Mouse (Mus musculus) thymus, adult 2 months (tissue): ENCODE data around the gene Phf11c.
"Not testable (repeated sequence)": the region's sequence is repeated elsewhere in the genome, so short reads cannot be mapped to it uniquely, and the experiment has no call there.

Source experiments
- CTCF ChIP-seq: fragments of 200-500 bp; IDR thresholded peaks from 2 replicates; pipeline ENCODE4 v1.5.1; 2012; ENCODE audit warnings: mild to moderate bottlenecking, control low read depth, low read length, moderate library complexity, borderline replicate concordance; ENCODE audit not compliant: control insufficient read depth, poor library complexity, insufficient read depth; ENCODE audit errors: extremely low read depth
- POLR2A ChIP-seq: fragments of 200-500 bp; IDR thresholded peaks from 2 replicates; pipeline ENCODE4 v1.6.1; 2012; ENCODE audit warnings: mild to moderate bottlenecking, low read length, control low read depth, moderate library complexity; ENCODE audit not compliant: control insufficient read depth, poor library complexity, insufficient read depth; ENCODE audit errors: extremely low read depth

GRCm38 (mm10) chr14:59336056-59336455 lies 59.1 kb downstream of the Phf11c start:
- TF ChIP-seq CTCF, POLR2A: not testable (repeated sequence)
